Mouse (Mus musculus) left cerebral cortex, postnatal 14 days (tissue): ENCODE results near the gene Ulk4. TPM values are rescaled to one million over a fixed set of nuclear protein-coding genes. Genes with fewer than 3 reads are reported as not detected.

ENCODE experiments used
- microRNA-seq, 2 experiments: library from miRNA; unstranded; fragments of <30 nt; microRNA quantifications; one replicate each; pipeline ENCODE4 v1.2.0; 2022
- total RNA-seq, 2 experiments: library from RNA; stranded (reverse); gene quantifications; 2 replicates each; pipeline ENCODE4 v1.2.3; 2021

Gene Ulk4
- total RNA-seq, 2 experiments from 2014 or later, result 8.8 to 8.9 TPM

Small RNA genes within 50 kb of the gene (microRNA-seq; reads per million reads assigned to microRNA genes)
- 0 to 0.53 reads per million in 2 experiments for gene Mir7090

Other genes with a start within 250 kb of the Ulk4 start
- 100 to 1,000 TPM; 217 to 226 TPM for gene Trak1, start 20.3 kb upstream of the Ulk4 start, total RNA-seq
- gene Cck, start 218.5 kb upstream of the Ulk4 start, total RNA-seq, result 100 to 1,000 TPM; 625 to 626 TPM